Mouse (Mus musculus) thymus, postnatal 14 days (tissue): ENCODE results near the gene Btbd1.

Source experiments
- DNase-seq: peaks from one replicate; pipeline ENCODE4 v3.0.0; 2021

Gene Btbd1

DNA sequence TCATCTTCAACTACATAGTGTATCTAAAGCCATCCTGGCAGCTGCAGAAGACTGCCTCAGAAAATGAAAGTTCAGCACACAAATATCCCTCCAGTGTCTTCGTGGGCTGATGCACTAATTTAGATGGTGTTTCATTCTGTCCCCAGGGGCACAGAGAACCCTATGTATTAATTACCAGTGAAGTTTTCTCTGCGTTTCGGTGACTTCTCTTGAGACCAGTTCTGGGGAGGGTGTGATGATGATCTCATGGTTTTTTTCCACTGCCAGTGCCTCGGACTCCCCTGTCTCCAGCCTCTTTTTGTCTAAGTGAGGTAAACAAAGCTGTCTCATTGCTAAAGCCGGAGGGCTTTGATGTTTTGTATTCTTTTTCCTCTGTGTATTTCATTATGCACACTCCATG, 53.9 kb downstream of the Btbd1 start:
- no peak for DNase-seq

DNA sequence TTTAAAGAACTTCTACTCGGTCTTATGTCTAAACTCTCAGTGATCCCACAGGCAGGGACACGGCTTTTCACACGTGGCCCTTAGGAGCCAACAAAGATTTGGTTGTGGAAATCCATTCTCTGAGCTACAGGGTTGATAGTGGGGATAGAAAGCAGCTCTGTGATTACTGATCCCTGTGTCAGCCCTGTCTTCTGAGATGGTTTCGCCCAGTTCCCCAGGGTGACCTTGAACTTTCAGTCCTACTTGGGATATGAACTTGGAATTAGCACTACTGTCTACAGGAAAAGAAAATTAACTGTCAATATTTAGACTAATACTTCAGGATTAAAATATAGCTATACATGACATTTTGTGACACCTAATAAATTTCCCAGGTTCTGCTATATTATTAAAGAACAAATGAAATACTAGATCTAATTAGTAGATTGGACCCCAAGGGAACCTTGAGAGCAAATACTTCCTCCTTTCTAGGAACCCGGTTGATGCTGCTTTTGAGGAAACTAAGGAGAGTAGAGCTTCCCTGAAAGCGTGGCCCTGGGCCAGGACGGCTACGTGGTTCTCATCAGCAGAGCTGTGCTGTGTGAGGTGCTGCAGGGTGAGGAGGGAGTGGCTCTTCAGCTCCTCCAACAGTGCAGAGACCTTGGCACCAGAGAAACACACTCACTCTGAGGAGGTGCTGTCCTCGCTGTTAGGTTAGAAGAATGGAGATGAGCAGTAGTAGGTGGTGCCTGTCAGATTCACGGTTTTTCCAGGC, 56.3 kb downstream of the Btbd1 start:
- DNase-seq, result no peak

DNA sequence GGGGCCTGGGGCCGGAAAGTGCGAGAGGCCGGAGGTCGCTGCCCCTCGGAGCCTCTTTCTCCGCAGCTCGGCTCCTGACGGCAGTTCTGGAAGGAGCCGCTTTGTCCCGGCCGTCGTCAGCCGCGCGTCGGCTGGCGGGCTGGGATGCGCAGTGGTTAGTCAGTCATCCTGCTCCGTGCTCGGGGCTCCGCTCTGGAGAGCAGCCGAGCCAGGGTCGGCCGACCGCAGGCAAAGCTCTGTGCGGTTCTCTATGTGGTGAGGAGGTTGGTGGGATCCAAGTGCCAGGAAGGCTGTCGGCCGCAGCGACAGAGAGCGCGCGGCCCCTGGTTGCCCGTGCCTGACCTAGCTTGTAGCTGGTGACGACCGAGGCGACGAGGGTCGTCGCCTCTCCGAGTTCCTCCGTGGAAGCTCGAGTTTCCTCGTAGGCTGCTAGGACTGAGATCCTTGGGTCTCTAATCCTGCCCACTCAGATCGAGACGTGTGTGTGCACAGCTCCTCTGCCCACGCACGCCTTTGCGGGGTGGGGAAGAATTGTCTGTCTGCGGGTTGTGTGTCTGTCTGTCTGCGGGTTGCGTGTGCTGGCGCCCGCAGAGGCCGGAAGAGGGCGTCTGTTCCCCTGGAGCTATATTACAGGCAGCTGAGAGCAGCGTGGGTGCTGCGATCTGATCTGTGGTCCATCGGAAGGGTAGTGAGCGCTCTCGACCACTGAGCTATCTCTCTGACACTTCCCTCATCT, 66.0 kb downstream of the Btbd1 start:
- peak; percentile 54 for DNase-seq

DNA sequence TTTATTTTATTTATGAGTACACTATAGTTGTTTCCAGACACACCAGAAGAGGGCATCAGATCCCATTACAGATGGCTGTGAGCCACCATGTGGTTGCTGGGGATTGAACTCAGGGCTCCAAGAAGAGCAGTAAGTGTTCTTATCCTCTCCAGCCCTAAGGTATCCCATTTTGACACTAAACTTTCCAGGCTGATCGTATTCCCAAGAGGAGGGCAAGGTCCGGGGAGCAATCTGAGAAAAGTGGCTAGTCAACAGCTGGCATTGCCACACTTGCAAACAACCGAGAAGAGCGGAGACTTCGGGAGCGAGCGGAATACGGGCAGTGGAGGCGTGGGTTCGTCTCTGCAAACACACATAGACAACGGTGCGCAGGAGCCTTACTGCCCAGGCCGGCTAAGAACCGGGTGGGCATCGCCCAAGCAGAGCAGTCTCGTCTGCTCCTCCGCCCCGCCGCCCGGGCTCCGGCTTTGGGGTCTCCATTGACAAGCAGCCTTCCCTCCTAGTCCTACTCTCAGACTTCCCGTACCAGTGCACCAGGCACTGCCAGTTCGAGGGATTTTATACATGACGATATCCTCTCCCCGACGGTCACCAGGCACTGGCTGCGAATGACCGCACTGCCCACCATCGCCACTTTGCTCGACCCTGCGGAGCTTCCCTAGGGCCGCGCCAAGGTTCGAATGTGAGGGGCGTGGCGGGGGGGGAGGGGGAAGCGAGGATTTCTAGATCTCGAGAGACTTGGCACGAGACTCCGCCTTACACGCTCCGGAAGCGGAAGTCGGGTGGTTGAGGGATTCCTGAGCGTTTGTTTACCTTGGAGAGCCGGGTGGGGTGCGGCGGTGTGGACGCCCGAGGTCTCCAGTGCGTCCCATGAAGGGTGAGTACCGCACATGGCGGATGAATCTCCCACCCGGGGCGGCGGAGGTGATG, 66.8 kb downstream of the Btbd1 start, which contains the start of gene Ramac:
Gene Ramac (plus strand): TSS at position 746 of the 930 bp plus-strand sequence.
- DNase-seq, result peak; percentile 89

DNA sequence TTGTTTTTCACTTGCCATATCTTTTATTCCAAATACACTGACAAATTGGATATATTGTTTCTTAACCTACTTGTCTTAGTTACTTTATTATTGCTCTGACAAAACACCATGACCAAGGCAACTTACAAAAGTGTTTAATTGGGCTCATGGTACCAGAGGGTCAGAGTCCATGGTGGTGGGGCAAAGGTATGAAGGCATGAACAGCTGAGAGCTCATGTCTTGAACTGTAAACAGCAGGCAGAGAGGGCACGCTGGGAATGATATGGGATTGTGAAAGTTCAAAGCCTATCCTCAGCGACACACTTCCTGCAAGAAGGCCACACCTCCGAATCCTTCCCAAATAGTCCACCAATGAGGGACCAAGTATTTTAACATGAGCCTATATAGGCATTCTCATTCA, 81.3 kb downstream of the Btbd1 start:
- no peak for DNase-seq

DNA sequence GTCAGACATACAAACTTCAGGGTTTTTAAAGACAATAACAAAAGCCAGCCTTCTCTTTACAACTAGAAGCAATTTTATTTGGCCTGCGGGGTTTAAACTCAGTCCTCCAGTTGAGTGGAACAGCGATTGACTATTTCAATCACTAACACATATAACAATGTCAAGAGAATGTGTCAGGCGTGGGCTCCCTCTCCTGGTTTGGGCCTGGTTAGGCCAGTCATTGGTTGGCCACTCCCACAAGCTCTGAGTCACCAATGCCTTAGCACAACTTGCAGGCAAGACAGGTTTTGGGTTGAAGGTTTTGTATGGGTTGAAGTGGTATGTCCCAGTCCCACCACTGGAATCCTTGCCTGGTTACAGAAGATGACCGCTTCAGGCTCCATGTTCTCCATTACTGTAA, 85.1 kb downstream of the Btbd1 start:
- DNase-seq, result no peak
